Mouse (Mus musculus) lung, adult 2 months (tissue): ENCODE data around the gene Acvr1c. TPM values are rescaled to one million over a fixed set of nuclear protein-coding genes. Genes with fewer than 3 reads are reported as not detected.

ENCODE experiments used
- DNase-seq: peaks from one replicate; pipeline ENCODE4 v3.0.0; 2022
- H3K4me1 ChIP-seq: fragments of 200-500 bp; 2 replicates; pipeline ENCODE4 v1.6.1; 2011; ENCODE audit warnings: low read length; ENCODE audit not compliant: control insufficient read depth, insufficient read depth
- H3K4me3 ChIP-seq: fragments of 200-500 bp; replicated peaks from 2 replicates; pipeline ENCODE3; 2011; ENCODE audit warnings: low read depth, mild to moderate bottlenecking, control low read depth, low read length; ENCODE audit errors: extremely low read depth
- CTCF ChIP-seq: fragments of 200-500 bp; IDR thresholded peaks from 2 replicates; pipeline ENCODE4 v1.5.1; 2011; ENCODE audit warnings: mild to moderate bottlenecking, low read length, control low read depth; ENCODE audit not compliant: insufficient read depth
- POLR2A ChIP-seq: fragments of 200-500 bp; IDR thresholded peaks from 2 replicates; pipeline ENCODE4 v1.6.1; 2011; ENCODE audit warnings: low read depth, mild to moderate bottlenecking, control low read depth, low read length, borderline replicate concordance; ENCODE audit errors: extremely low read depth
- WGBS: fragments of 180-500 bp; shearing (Covaris S2); methylation state at CpG from one replicate; pipeline ENCODE4 v1.1.7; 2018; 5-methylcytosine and 5-hydroxymethylcytosine counted together
- polyA plus RNA-seq: library from polyadenylated mRNA; depleted of rRNA; stranded (reverse); fragments of >200 nt; gene quantifications from 2 replicates; pipeline ENCODE4 v1.2.3, GENCODE M21; 2012; rRNA removed

Gene Acvr1c
- polyA plus RNA-seq: 0.15 and 0.69 TPM in 2 replicates

- H3K4me1 ChIP-seq: no peaks in the 10 kb centered on the region
- no peak for TF ChIP-seq CTCF
- TF ChIP-seq POLR2A: no peak
- 1% methylated on average over 57 of the region's 65 CpGs for WGBS
- H3K4me3 ChIP-seq: peak within 1 kb of the TSS; percentile 17
- peak; percentile 47 for DNase-seq
Observed at GRCm38 (mm10) chr2:58357414-58358131, at the start of gene Acvr1c. Gene Acvr1c (minus strand): TSS chr2:58357895.

GRCm38 (mm10) chr2:58403481-58403880 lies 45.8 kb upstream of the Acvr1c start:
- H3K4me1 ChIP-seq: no peaks in the 10 kb centered on the region
- no peak for DNase-seq
- 70% methylated on average over 2 of the region's 2 CpGs for WGBS
- H3K4me3 ChIP-seq: no peak overlapping the region
- no peak for TF ChIP-seq POLR2A
- no peak for TF ChIP-seq CTCF

- Histone ChIP-seq H3K4me1 (no peaks in the 10 kb centered on the region), H3K4me3 (no peak overlapping the region)
- no peak for DNase-seq
- WGBS: 66% methylated on average over 7 of the region's 7 CpGs
- TF ChIP-seq CTCF (no peak), POLR2A (no peak)
Observed at GRCm38 (mm10) chr2:58388601-58389000, 30.9 kb upstream of the Acvr1c start.

- Histone ChIP-seq H3K4me3 (no peak overlapping the region), H3K4me1 (no peaks in the 10 kb centered on the region)
- no peak for DNase-seq
- TF ChIP-seq POLR2A: no peak
- no peak for TF ChIP-seq CTCF
- WGBS: 68% methylated on average over 5 of the region's 5 CpGs
Observed at GRCm38 (mm10) chr2:58380020-58380419, 22.3 kb upstream of the Acvr1c start.

GRCm38 (mm10) chr2:58379475-58379874 lies 21.8 kb upstream of the Acvr1c start:
- no peak overlapping the region for H3K4me3 ChIP-seq
- TF ChIP-seq POLR2A (no peak), CTCF (no peak)
- WGBS: 91% methylated on average over 1 of the region's 1 CpGs
- no peaks in the 10 kb centered on the region for H3K4me1 ChIP-seq
- no peak for DNase-seq

- DNase-seq: no peak
- no peak for TF ChIP-seq POLR2A
- no peak for TF ChIP-seq CTCF
Observed at GRCm38 (mm10) chr2:58377417-58378130, 19.9 kb upstream of the Acvr1c start.

GRCm38 (mm10) chr2:58366196-58366595 lies 8.5 kb upstream of the Acvr1c start:
- WGBS: 75% methylated on average over 3 of the region's 3 CpGs
- Histone ChIP-seq H3K4me3 (no peak overlapping the region), H3K4me1 (no peaks in the 10 kb centered on the region)
- DNase-seq: no peak
- no peak for TF ChIP-seq POLR2A
- no peak for TF ChIP-seq CTCF

More at GRCm38 (mm10) chr2:58377417-58378130, 19.9 kb upstream of the Acvr1c start:
- Histone ChIP-seq H3K4me1 (no peaks in the 10 kb centered on the region), H3K4me3 (no peak overlapping the region)
- 54% methylated on average over 9 of the region's 9 CpGs for WGBS

- no peak for DNase-seq
- no peak for TF ChIP-seq POLR2A
- TF ChIP-seq CTCF: no peak
Observed at GRCm38 (mm10) chr2:58361361-58362046, 3.8 kb upstream of the Acvr1c start.

GRCm38 (mm10) chr2:58358132-58358460 lies 401 bp upstream of the Acvr1c start:
- Histone ChIP-seq H3K4me1 (no peaks in the 10 kb centered on the region), H3K4me3 (no peak overlapping the region)
- WGBS: 10% methylated on average over 3 of the region's 3 CpGs
- no peak for DNase-seq
- TF ChIP-seq CTCF (no peak), POLR2A (no peak)

More at GRCm38 (mm10) chr2:58361361-58362046, 3.8 kb upstream of the Acvr1c start:
- H3K4me3 ChIP-seq: no peak overlapping the region
- WGBS: 82% methylated on average over 3 of the region's 3 CpGs
- no peaks in the 10 kb centered on the region for H3K4me1 ChIP-seq
